Mouse (Mus musculus): Measurements from ENCODE around the gene Hdgfl1. TPM values are rescaled to one million over a fixed set of nuclear protein-coding genes. Genes with fewer than 3 reads are reported as not detected.

The Hdgfl1 gene
- not detected for polyA plus RNA-seq (2017; shearing (Covaris generic))

DNA sequence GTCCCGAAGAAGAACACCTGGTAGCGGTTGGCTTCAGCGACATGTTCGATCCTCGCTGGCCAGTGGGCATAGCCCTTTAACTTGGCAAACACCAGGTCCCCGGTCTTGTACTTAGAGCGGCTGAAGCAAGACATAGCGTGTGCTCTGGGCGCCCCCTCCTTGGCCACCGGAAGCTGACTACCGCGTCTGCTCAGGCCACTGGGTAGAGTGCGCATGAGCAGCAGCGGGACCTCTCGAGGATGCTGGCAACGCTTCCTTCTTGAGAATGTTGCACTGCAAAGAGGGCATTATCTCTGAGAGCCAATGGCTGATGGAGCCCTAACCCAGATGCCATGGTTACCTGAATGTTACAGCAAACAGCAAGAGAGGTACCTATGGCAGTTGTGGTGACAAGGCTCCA lies at the start of gene Hdgfl1:
Hdgfl1 (minus strand) TSS at position 211 of the 400 bp plus-strand sequence.
- ATAC-seq = no peak

DNA sequence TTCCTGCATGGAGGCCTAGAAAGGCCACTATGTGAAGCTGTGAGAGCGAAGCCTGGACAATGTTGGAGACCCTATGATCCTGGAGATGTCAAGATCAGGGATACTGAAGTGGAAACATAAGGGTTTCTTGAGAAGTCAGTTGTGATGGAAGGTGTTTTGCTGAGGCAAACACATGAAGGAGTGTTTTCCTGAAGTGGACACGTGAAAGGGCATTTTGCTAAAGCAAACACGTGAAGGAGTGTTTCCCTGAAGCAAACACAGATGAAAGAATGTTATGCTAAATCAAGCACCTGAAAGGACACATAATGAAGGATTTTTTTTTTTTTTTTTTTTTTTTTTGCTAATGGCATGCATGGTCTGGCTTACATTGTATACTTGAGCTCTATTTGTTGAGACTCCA lies 25.5 kb upstream of the Hdgfl1 start:
- ATAC-seq = no peak

DNA sequence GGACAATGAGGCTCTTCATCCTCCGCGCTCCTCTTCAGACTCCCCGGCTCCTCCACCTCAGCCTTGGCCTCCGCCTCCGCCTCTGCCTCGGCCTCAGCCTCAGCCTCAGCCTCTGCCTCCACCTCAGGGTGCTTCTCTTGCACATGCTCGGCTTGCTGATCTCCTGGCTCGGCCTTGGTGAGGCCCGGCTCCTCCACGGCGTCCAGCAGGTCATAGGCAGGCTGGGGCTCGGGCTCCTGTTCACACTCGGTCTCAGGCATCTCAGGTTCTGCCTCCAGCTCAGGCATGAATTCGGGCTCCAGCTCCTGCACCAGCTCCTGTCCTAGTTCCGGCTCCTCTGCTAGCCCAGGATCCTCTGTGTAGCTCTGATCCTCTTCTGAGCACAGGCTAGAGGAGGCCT lies 541 bp downstream of the Hdgfl1 start:
- ATAC-seq = no peak

DNA sequence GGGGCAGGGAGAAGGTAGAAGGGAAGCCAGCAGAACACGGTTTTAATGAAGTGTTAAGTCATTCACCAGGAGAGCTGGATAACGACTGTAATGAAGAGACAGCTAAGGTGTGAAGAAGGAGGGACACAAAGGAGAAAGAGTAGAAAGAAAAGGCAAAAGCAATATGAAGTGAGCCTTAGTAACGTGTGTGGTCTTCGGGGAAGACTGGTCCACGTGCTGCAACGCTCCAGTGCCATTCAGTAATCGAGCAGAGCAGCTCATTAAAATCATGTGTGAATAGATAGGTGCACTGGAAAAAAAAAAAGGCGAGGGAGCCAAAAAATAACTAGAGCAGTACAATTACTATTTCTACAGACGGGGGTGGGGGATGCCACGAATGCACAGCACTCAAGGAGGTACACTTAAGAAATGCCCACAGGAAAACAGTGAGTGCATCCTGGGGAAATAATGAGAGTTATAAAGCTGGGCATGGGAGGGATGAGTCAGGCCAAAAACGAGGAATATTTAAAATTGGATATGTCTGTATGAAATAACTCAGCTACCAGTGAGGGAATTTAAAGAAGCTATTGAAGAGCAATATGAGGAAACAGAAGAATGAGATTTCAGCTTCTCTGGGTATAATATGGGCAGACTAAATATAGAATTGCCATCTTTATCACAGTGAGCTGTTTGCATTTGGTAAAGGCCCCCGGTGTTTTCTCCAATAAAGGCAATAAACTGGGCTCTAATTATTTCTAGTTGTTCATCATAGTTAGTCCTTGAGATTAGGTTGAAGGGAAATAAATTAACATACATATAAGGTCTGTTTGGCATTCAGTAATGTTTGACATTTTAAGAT lies 7.8 kb downstream of the Hdgfl1 start:
- no peak for ATAC-seq

DNA sequence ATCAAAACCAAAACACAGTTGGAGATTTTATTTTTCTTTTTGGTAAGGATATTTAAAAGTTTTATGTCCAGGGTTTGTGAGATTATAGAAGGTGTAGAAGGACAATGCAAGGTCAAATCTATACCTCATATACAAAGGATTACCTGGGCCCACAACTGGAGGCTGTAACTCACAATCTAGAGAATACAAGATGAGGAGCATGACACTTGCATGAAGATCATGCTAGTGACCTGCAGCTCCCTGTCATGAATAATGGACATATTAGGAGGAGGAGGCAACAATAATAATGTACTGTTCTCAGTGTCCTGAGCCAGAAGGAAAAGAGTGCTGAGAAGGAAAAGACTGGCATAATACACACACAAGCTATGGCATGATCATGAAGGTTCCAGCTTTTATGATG lies 17.1 kb downstream of the Hdgfl1 start:
- no peak for ATAC-seq

DNA sequence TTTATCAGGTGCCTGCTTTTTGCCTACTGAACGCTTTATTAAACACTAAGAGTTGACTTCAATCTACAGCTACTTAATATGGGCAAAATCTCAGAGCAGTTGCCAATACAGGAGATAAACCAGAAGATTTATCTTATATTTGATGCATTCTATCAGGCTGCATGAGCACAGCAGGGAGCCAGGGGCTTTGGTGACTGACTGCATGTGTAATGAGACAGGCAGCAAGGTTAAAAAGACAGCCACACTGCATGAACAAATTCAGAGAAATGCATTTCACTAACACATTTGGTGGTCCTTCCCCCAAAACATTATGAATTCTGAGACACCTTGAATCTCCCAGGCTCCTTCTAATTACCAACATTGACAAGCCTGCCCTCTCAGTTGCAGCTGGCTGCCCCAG lies 17.6 kb downstream of the Hdgfl1 start:
- no peak for ATAC-seq

DNA sequence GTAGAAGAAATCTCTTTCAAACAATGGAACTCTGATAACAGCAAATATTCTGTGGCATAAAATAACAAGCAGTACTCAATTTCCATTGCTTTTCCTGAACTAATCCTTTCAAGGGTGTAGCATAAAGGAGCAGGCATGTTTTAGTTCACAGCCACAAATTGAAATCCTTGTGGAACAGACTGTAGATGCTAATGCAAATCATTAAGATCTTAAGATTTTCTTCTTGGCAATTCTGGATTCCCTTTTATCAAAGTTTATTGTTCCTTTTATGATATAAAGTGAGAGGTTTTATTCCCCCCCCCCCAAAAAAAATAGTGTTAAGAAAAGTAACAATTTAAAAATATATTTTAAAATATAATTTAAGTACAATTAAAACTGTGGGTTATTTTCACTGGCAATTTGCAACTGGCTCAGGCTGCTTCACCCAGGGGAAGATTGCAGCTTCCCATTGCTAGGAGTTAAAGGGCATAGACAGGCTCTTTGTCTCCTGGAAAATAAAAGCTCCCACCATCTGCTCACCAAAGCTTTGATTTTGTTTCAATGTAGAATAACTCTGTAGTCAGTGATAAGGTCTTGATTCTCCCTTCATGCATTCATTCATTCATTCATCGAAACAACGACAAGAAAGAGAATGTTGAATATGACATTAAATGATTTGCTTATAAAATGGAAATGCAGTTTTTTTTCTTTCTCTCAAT lies 24.1 kb downstream of the Hdgfl1 start:
- ATAC-seq = no peak

DNA sequence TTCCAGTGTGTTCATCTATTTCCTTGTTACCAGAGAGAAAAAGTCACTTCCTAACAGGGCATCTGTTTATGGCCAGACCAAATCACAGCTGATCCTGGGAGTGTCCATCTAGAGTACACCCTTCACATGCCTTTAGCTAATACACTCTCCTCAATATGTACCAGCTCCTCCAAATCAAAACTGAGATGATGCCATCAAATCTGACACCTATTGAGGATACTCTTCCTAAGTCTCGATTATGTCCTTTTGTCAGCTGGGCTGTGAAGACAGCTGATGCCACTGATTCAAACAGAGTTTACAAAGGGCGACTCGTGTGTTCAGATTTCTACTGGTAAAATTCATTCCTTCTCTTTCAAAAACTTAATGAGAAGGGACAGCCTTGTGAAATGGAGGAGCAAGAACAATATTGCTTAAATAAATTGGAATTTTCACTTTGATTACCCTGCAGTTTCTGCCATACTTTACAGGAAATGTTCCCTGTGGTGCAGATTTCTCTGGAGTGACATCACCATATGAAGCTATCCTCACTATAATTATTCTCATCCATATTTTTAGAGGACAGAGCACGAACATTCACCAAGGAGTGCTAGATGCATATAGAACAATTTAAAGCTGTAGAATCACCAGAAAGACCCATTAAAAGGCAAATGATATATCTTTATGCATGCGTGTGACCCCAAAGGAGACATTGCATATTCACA lies 24.8 kb downstream of the Hdgfl1 start:
- no peak for ATAC-seq

DNA sequence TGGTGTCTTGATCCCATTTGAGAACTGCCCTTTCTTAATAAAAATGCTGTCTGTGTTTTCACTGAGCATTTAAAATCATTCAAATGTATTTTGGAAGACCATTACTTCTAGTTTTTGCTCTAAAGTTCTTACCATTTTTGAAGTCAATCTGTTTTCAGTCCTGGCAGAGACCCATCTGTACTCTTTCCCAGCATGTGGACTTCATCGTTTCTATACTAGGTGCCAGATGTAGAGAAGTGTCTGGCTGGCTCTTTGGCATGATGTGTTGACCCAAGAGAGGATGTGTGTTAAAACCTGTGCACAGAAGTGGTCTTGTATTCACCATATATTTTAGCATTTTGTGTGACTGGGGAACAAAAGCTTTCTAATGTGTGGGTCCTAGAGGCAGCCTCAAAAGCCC lies 25.9 kb downstream of the Hdgfl1 start:
- no peak for ATAC-seq

DNA sequence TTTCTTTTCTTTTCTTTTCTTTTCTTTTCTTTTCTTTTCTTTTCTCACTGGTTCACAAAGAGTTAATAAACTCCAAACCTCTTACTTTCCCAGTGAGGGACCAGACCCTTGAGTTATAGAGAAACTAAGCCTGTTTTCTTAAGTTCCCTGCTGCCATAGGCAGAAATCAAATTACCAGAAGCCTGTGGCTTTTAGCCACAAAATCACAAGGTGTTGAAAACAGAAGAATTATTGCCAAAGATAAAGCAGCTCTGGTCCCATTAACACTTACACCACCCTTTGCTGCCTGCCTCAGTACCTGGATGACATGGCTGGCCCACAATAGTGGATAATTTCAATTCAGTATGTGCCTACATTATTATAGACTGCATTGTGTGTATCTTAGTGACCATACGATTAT lies 35.0 kb downstream of the Hdgfl1 start:
- ATAC-seq = no peak

DNA sequence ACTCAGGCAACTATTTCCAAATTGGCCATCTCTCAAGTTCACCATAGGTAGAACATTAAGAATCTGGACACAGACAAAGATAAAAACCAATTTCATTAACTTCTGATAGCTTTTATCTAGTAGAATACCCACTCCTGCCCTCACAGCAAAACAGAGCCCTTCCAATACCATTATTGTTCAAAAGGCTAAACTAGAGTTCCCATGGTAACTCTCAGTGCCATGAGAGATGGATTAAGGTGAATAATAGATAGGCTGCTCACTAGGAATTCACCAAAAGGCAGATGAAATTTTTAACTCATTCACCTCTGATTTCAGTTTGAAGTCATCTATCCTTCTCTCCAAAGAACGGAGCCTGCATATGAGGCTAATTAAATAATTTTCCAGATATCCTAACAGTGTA lies 45.7 kb downstream of the Hdgfl1 start:
- ATAC-seq = no peak

DNA sequence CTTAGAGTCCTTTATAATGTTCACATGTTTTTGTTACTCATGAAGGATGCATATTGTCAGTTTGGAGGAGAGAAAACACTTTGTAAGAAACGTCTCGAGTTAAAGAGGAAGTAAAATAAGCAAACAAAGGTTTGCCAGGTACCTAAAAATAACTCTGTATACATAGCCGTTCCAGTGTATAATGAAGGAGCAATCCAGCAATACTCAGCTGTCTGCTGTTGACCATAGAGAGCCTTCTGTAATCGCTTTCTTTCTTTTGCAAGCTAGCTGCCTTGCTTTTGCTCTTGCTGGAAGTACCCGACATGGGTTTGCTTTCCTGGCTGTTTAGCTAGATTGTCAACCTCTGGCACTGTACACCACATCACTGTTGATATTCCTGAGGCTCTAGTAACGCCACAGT lies 48.6 kb downstream of the Hdgfl1 start:
- ATAC-seq = no peak

DNA sequence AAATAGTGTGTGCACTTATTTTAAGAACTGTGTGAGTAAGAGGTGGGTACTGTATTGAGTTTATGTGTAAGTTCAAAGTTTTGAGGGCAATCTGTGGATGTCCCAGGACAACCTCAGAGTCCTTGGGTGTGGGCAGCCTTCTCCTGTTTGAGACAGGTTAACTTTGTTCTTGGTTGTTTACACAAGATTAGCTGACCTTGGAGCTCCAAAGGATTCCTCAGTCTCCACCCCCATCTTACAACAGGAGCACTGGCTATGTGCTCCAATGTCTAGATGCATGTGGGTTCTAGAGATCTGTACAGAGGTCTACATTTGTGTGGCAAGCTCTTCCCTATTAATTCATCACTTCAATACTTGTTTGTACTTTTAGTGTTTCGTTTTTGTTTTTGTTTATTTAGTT lies 49.0 kb downstream of the Hdgfl1 start:
- no peak for ATAC-seq

DNA sequence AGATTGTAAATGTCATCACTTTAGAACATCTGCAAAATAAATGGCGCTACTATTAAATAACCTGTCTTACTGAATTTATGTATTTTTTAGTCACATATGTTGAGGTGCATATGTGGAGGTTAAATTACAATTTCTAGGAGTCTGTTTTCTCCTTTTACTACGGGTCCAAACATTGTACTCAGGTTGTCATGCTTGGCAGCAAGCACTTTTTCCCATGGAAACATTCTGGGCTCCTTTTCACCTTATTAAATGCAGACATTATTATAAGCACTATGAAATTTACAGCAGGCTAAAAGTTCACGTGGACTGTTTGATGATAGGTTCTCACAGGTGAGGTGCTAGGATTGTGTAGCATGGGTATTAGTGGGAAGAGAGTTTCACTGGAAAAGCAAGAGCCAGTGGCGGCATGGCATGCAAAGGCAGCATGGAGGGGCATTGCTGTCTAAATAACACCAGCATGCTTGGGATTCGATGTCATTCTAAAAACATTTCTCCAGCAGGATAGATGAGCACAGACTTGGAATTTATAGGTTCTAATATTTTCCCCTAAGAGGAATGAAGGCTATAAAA lies 50.7 kb downstream of the Hdgfl1 start:
- no peak for ATAC-seq
